Mouse (Mus musculus) liver, adult 2 months (tissue): ENCODE measurements around the gene Zfp111.

Source experiments
- CTCF ChIP-seq: fragments of 200-500 bp; IDR thresholded peaks from 2 replicates; pipeline ENCODE4 v1.5.1; 2011; ENCODE audit warnings: low read depth, low read length, control low read depth
- POLR2A ChIP-seq: fragments of 200-500 bp; IDR thresholded peaks from 2 replicates; pipeline ENCODE4 v1.6.1; 2011; ENCODE audit warnings: low read length, control low read depth; ENCODE audit not compliant: insufficient read depth; ENCODE audit errors: extremely low read depth

- TF ChIP-seq CTCF (no peak), POLR2A (no peak)
Measured at GRCm38 (mm10) chr7:24189571-24189944, 21.7 kb downstream of the Zfp111 start.
